Mouse (Mus musculus): ENCODE measurements around the gene Relch. TPM values are rescaled to one million over a fixed set of nuclear protein-coding genes. Genes with fewer than 3 reads are reported as not detected.
A peak's percentile ranks its signal among the peaks of the same experiment; 100 is the strongest.

The Relch gene
- polyA plus RNA-seq, 1 experiment from 2014 or later, result 21.5 TPM

- Histone ChIP-seq H3K4me3 (ENCODE audit: low read depth, low read length) (no peak overlapping the region), H3K27me3 (ENCODE audit: control insufficient read depth, insufficient read depth, low read length) (no peaks in the 10 kb centered on the region), H3K9me3 (ENCODE audit: control insufficient read depth, low read length) (no peaks in the 10 kb centered on the region), H3K27ac (replicated peaks) (no peak overlapping the region), H3K4me2 (replicated peaks; ENCODE audit: low read depth) (no peak overlapping the region), H3K9ac (ENCODE audit: low read length) (no peak overlapping the region), H3K36me3 (ENCODE audit: control insufficient read depth, insufficient read depth, low read length) (0 out of 2 replicates have a peak, but pooled peaks cover 3% of the 10 kb centered on the region), H3K4me1 (replicated peaks; ENCODE audit: control insufficient read depth, insufficient read depth) (no peaks in the 10 kb centered on the region)
- TF ChIP-seq CTCF (IDR thresholded peaks at IDR 0.05; ENCODE audit: low read depth) (peak; percentile 51), EP300 (optimal IDR thresholded peaks at IDR 0.05) (no peak)
- DNase-seq (ENCODE audit: low spot score) (peak; percentile 23), ATAC-seq (ENCODE audit: low FRiP score, low TSS enrichment) (no peak)
- 72% methylated on average over 3 of the region's 3 CpGs for WGBS
These were observed 71.7 kb downstream of the Relch start for GRCm38 (mm10) chr1:105735318-105735717.

GRCm38 (mm10) chr1:105738334-105738733 lies 74.7 kb downstream of the Relch start:
- ATAC-seq (ENCODE audit: low FRiP score, low TSS enrichment), result no peak
- TF ChIP-seq CTCF (IDR thresholded peaks at IDR 0.05; ENCODE audit: low read depth) (no peak), EP300 (optimal IDR thresholded peaks at IDR 0.05) (no peak)
- H3K9ac ChIP-seq (ENCODE audit: low read length), result no peak overlapping the region
- no peaks in the 10 kb centered on the region for H3K27me3 ChIP-seq (ENCODE audit: control insufficient read depth, insufficient read depth, low read length)
- no peaks in the 10 kb centered on the region for H3K4me1 ChIP-seq (replicated peaks; ENCODE audit: control insufficient read depth, insufficient read depth)
- H3K36me3 ChIP-seq (ENCODE audit: control insufficient read depth, insufficient read depth, low read length), result peaks cover 10% of the 10 kb centered on the region; the same call in 1 of the 2 replicates
- no peak for DNase-seq (ENCODE audit: low spot score)
- H3K9me3 ChIP-seq (ENCODE audit: control insufficient read depth, low read length), result no peaks in the 10 kb centered on the region
- 78% methylated on average over 6 of the region's 6 CpGs for WGBS
- H3K27ac ChIP-seq (replicated peaks), result no peak overlapping the region
- no peak overlapping the region for H3K4me2 ChIP-seq (replicated peaks; ENCODE audit: low read depth)
- H3K4me3 ChIP-seq (ENCODE audit: low read depth, low read length), result no peak overlapping the region

DNA sequence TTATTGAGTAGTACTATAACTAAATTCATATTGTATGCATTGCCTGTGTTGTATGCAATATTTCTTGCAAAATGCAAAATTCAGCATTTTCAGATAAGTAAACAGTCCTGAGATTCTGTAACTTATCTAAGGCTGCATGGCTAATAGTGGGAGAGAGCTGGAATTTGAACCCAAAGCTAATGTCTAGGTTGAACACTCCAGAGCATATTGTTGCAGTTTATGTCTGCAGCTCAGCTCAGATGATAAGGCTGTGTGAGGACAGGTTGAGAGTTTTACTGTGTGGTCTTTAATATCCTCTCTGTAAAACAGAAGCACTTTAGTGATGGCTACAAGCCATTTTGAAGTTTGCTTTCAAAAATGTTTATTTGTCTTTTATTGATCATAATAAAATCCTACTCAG lies 75.8 kb downstream of the Relch start:
- Histone ChIP-seq H3K4me1 (replicated peaks; ENCODE audit: control insufficient read depth, insufficient read depth) (no peaks in the 10 kb centered on the region), H3K4me3 (ENCODE audit: low read depth, low read length) (no peak overlapping the region), H3K9me3 (ENCODE audit: control insufficient read depth, low read length) (no peaks in the 10 kb centered on the region), H3K9ac (ENCODE audit: low read length) (no peak overlapping the region), H3K4me2 (replicated peaks; ENCODE audit: low read depth) (no peak overlapping the region), H3K27ac (replicated peaks) (no peak overlapping the region), H3K27me3 (ENCODE audit: control insufficient read depth, insufficient read depth, low read length) (no peaks in the 10 kb centered on the region), H3K36me3 (ENCODE audit: control insufficient read depth, insufficient read depth, low read length) (peaks cover 15% of the 10 kb centered on the region)
- no peak for ATAC-seq (ENCODE audit: low FRiP score, low TSS enrichment)
- DNase-seq (ENCODE audit: low spot score), result no peak
- TF ChIP-seq CTCF (IDR thresholded peaks at IDR 0.05; ENCODE audit: low read depth) (no peak), EP300 (optimal IDR thresholded peaks at IDR 0.05) (no peak)

DNA sequence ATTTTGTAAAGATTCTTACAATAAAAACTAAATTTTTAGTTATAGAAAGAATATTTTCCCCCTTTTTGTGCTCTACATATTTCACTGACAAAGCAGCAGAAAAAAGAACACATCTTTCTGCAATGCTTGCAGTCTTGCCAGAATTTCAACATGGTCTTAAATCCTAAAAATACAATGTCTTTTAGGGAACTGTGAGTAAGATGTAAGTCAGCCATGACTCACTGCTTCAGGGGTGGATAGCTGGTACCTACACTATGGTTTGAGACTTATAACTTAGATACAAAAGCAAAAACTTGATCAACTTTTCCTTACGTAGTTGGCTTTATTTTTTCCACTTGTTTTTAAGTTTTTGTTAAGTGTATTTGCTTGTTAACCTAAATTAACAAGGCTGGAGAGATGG lies 78.8 kb downstream of the Relch start:
- H3K4me3 ChIP-seq (ENCODE audit: low read depth, low read length), result no peak overlapping the region
- DNase-seq (ENCODE audit: low spot score) (no peak), ATAC-seq (ENCODE audit: low FRiP score, low TSS enrichment) (no peak)
- no peaks in the 10 kb centered on the region for H3K4me1 ChIP-seq (replicated peaks; ENCODE audit: control insufficient read depth, insufficient read depth)
- peaks cover 16% of the 10 kb centered on the region for H3K36me3 ChIP-seq (ENCODE audit: control insufficient read depth, insufficient read depth, low read length)
- H3K4me2 ChIP-seq (replicated peaks; ENCODE audit: low read depth), result no peak overlapping the region
- no peaks in the 10 kb centered on the region for H3K9me3 ChIP-seq (ENCODE audit: control insufficient read depth, low read length)
- WGBS, result 78% methylated on average over 1 of the region's 1 CpGs
- TF ChIP-seq CTCF (IDR thresholded peaks at IDR 0.05; ENCODE audit: low read depth), result no peak
- H3K27me3 ChIP-seq (ENCODE audit: control insufficient read depth, insufficient read depth, low read length), result no peaks in the 10 kb centered on the region
- H3K9ac ChIP-seq (ENCODE audit: low read length), result no peak overlapping the region
- no peak overlapping the region for H3K27ac ChIP-seq (replicated peaks)

DNA sequence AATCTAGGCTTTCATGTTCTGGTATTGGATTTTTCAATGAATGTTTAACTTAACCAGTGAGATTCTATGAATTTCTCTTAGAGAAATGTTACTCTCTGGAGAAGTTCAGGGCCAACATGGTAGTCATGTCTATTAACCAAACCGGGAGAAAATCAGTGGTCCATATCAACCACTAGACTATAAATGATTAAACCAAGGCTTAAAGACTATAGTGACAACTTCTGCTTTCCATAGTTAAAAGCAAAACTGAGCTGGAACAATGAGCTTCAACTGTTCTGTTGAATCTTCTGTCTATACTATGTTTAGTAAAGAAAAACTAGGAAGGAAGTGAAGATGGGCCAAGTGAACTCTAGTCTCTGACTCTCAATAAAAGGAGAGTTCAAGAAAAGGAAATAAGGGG lies 82.8 kb downstream of the Relch start:
- no peak overlapping the region for H3K4me3 ChIP-seq (ENCODE audit: low read depth, low read length)
- peaks cover 16% of the 10 kb centered on the region for H3K36me3 ChIP-seq (ENCODE audit: control insufficient read depth, insufficient read depth, low read length)
- H3K27me3 ChIP-seq (ENCODE audit: control insufficient read depth, insufficient read depth, low read length), result no peaks in the 10 kb centered on the region
- H3K4me1 ChIP-seq (replicated peaks; ENCODE audit: control insufficient read depth, insufficient read depth), result no peaks in the 10 kb centered on the region
- 91% methylated on average over 1 of the region's 1 CpGs for WGBS
- no peak overlapping the region for H3K27ac ChIP-seq (replicated peaks)
- no peak for TF ChIP-seq CTCF (IDR thresholded peaks at IDR 0.05; ENCODE audit: low read depth)
- no peak for TF ChIP-seq EP300 (optimal IDR thresholded peaks at IDR 0.05)
- H3K9me3 ChIP-seq (ENCODE audit: control insufficient read depth, low read length), result no peaks in the 10 kb centered on the region
- no peak overlapping the region for H3K9ac ChIP-seq (ENCODE audit: low read length)
- DNase-seq (ENCODE audit: low spot score) (no peak), ATAC-seq (ENCODE audit: low FRiP score, low TSS enrichment) (no peak)
- H3K4me2 ChIP-seq (replicated peaks; ENCODE audit: low read depth), result no peak overlapping the region

DNA sequence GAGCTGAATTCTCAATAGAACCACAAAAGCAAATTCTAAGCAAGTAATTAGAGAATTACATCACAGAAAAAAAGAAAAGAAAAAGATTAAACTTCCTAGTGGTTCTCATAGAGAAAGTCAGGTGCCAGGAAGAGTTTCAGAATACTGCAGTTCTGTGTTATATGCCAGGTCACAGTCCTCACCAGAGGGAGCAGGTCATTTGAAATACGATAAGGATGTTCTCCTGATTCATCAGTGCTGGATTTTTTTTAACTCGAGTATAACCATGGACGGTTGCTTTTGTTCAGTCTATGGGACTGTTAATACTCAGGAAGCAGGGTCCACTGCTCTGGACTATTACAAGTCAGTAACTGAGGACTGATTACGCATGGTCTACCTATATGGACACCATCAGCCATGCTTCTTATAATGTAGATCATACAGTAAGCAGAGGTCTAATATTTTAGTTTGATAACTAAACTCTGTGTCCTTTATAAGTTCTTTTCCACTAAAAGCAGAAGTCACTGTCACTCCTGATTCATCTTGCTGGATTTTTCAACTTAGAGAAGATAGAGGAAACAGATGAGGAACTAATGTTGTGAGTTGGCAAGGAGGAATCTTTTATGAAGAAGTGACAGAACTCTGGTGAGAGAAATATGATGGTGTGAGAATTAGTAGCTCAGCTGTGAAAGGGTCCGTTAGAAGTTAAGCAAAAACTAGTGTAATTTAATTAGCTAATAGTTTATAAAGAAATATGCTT lies 83.4 kb downstream of the Relch start:
- Histone ChIP-seq H3K27ac (replicated peaks) (no peak overlapping the region), H3K27me3 (ENCODE audit: control insufficient read depth, insufficient read depth, low read length) (no peaks in the 10 kb centered on the region)

More for the DNA sequence above, 83.4 kb downstream of the Relch start:
- TF ChIP-seq EP300 (optimal IDR thresholded peaks at IDR 0.05), result no peak
- no peak for TF ChIP-seq CTCF (IDR thresholded peaks at IDR 0.05; ENCODE audit: low read depth)
- Histone ChIP-seq H3K9me3 (ENCODE audit: control insufficient read depth, low read length) (no peaks in the 10 kb centered on the region), H3K4me3 (ENCODE audit: low read depth, low read length) (no peak overlapping the region), H3K4me1 (replicated peaks; ENCODE audit: control insufficient read depth, insufficient read depth) (no peaks in the 10 kb centered on the region), H3K4me2 (replicated peaks; ENCODE audit: low read depth) (no peak overlapping the region), H3K36me3 (ENCODE audit: control insufficient read depth, insufficient read depth, low read length) (peaks cover 16% of the 10 kb centered on the region), H3K9ac (ENCODE audit: low read length) (no peak overlapping the region)
- ATAC-seq (ENCODE audit: low FRiP score, low TSS enrichment) (no peak), DNase-seq (ENCODE audit: low spot score) (no peak)
- WGBS, result 90% methylated on average over 5 of the region's 5 CpGs
